Mouse (Mus musculus): Measurements from ENCODE around the gene Rundc3b. TPM values are rescaled to one million over a fixed set of nuclear protein-coding genes. Genes with fewer than 3 reads are reported as not detected.

Rundc3b gene
- total and polyA plus RNA-seq, 3 experiments, result 0.08 to 0.31 (median 0.23) TPM

DNA sequence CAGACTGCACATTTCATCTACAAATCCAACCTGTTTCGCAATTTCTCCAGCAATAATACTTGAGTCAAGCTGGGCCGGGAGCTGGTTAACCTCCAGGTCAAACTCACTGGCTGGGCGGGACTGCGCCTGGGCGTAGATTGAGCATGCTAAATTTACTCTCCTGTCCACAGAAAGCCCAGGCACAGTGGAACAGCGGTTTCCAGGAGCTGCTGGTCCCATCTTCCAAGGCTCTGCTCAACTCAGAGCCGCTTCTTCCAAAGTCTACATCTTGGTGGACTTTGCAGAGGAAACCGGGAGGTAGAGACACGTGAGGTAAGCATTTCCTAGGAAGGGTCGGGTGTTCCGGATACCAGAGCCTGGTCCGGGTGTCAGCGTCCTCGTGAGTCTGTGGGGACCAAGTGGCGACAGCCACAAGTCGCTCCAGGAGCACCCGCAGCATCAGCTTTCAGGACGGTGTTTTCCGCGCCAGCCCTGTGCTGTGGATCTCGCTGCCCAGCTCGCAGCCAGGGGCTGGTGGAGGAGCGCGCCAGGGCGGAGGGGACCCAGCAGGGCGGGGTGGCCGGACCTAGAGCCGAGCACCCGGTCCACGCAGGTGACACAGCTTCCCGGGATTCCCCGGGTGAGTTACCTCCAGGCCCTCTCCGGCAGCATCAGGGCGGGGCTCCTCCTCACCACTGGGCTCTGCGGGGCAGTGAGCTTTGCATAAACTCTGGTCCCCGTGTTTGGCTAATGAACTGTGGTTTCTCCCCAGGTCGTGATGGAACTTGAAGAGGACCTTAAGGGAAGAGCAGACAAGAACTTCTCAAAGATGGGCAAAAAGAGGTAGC lies 37.4 kb upstream of the Rundc3b start, which contains the start of gene Abcb1a:
TSS of gene Abcb1a (plus strand) at position 167 of the 827 bp plus-strand sequence.
- intact Hi-C loops (cut with DNase I), result no loop called here
- peak; percentile 45 for DNase-seq
- TF ChIP-seq CTCF (IDR thresholded peaks at IDR 0.05) (no peak), POLR2A (IDR thresholded peaks at IDR 0.05; ENCODE audit: insufficient read depth, low read depth, low read length) (no peak), EP300 (IDR thresholded peaks at IDR 0.05; ENCODE audit: insufficient read depth, low read depth, low read length) (no peak)
- H3K4me1 ChIP-seq (ENCODE audit: control insufficient read depth, insufficient read depth, low read length), result no peaks in the 10 kb centered on the region; the same call in 1 of the 2 replicates
- 0 out of 2 replicates have a peak, but pooled peaks cover 2% of the 10 kb centered on the region for H3K36me3 ChIP-seq (ENCODE audit: control insufficient read depth, insufficient read depth, low read length)
- WGBS, result 4% methylated on average over 37 of the region's 37 CpGs
- H3K27ac ChIP-seq, result no peak within 1 kb of the TSS
- H3K9ac ChIP-seq (ENCODE audit: low read depth, low read length), result peak within 1 kb of the TSS; percentile 43; the same call in 1 of the 2 replicates
- no peaks in the 10 kb centered on the region for H3K79me2 ChIP-seq (replicated peaks; ENCODE audit: control insufficient read depth, insufficient read depth, low read length)
- H3K27me3 ChIP-seq (ENCODE audit: control insufficient read depth, insufficient read depth, low read length), result no peaks in the 10 kb centered on the region
- peak within 1 kb of the TSS; percentile 42 for H3K4me3 ChIP-seq

DNA sequence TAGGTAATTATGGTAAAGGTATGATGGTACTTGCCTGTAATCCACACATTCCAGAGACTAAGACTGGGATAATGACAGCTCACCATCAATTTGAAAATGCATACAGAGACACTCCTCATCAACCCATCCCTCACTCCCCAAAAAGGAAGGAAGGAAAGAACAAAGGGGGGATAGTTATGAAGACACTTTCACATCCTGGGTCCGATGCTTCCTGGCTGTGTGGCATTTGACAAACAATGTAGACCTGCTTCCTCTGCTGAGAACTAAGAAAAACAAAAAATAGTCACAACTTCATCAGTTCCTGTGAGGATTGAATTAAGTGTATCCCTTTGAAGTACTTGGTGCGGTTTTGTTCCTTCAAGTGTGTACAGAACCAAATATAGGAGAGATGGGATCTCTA lies 29.3 kb upstream of the Rundc3b start:
- H3K4me3 ChIP-seq, result no peak overlapping the region

DNA sequence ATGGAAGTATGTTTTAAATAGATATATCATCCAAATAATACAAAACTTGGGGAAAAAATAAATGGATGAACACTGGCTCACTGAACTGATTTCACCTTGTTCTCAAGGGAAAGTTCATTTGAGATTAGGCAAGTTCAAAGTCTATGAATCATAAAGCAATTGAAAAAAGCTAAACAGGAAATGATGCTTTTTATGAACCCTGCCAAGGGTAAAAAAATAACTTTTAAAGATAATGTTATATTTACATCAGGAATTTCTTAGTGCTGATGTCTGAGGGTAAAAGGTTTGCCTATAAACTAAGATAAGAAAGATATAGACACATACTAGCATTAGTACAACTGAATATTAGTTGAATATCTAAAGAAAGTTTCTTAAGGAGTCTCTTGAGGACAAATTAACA lies 26.0 kb upstream of the Rundc3b start:
- no peaks in the 10 kb centered on the region for H3K27me3 ChIP-seq (ENCODE audit: control insufficient read depth, insufficient read depth, low read length)
- TF ChIP-seq EP300 (IDR thresholded peaks at IDR 0.05; ENCODE audit: insufficient read depth, low read depth, low read length), result no peak
- TF ChIP-seq CTCF (IDR thresholded peaks at IDR 0.05), result no peak
- TF ChIP-seq POLR2A (IDR thresholded peaks at IDR 0.05; ENCODE audit: insufficient read depth, low read depth, low read length), result no peak
- H3K79me2 ChIP-seq (replicated peaks; ENCODE audit: control insufficient read depth, insufficient read depth, low read length), result no peaks in the 10 kb centered on the region
- no peaks in the 10 kb centered on the region for H3K4me1 ChIP-seq (ENCODE audit: control insufficient read depth, insufficient read depth, low read length)
- H3K27ac ChIP-seq, result no peak overlapping the region
- intact Hi-C loops (cut with DNase I), result no loop called here
- DNase-seq, result no peak
- H3K4me3 ChIP-seq, result no peak overlapping the region
- no peak overlapping the region for H3K9ac ChIP-seq (ENCODE audit: low read depth, low read length)
- H3K36me3 ChIP-seq (ENCODE audit: control insufficient read depth, insufficient read depth, low read length), result no peaks in the 10 kb centered on the region

More for the DNA sequence above, 29.3 kb upstream of the Rundc3b start:
- WGBS, result 55% methylated on average over 2 of the region's 2 CpGs
- intact Hi-C loops (cut with DNase I), result no loop called here
- no peak for DNase-seq
- H3K27me3 ChIP-seq (ENCODE audit: control insufficient read depth, insufficient read depth, low read length), result no peaks in the 10 kb centered on the region
- H3K4me1 ChIP-seq (ENCODE audit: control insufficient read depth, insufficient read depth, low read length), result no peaks in the 10 kb centered on the region
- H3K9ac ChIP-seq (ENCODE audit: low read depth, low read length), result no peak overlapping the region
- H3K27ac ChIP-seq, result no peak overlapping the region
- H3K79me2 ChIP-seq (replicated peaks; ENCODE audit: control insufficient read depth, insufficient read depth, low read length), result no peaks in the 10 kb centered on the region
- no peaks in the 10 kb centered on the region for H3K36me3 ChIP-seq (ENCODE audit: control insufficient read depth, insufficient read depth, low read length)
- TF ChIP-seq CTCF (IDR thresholded peaks at IDR 0.05), result no peak
- no peak for TF ChIP-seq POLR2A (IDR thresholded peaks at IDR 0.05; ENCODE audit: insufficient read depth, low read depth, low read length)
- no peak for TF ChIP-seq EP300 (IDR thresholded peaks at IDR 0.05; ENCODE audit: insufficient read depth, low read depth, low read length)

DNA sequence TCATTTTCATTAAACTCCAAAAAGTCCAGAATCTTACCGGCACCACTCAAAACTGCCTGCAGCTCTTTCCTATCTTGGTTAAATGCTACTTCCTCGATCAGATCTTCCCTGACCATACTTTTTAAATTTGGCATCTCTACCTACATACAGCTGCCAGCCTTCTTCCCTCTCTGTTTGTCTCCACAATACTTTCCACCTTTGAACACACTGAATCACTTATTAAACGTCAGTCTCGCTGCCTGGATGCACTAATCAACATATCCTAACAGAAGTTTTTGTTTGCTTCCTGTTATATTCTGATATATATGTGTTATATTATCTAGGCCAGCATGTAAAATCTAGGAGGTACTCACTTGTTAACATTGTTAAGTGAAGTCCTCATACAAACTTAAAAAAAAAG lies 25.5 kb upstream of the Rundc3b start:
- H3K27me3 ChIP-seq (ENCODE audit: control insufficient read depth, insufficient read depth, low read length), result no peaks in the 10 kb centered on the region
- H3K4me1 ChIP-seq (ENCODE audit: control insufficient read depth, insufficient read depth, low read length), result no peaks in the 10 kb centered on the region
- intact Hi-C loops (cut with DNase I), result no loop called here
- no peak overlapping the region for H3K9ac ChIP-seq (ENCODE audit: low read depth, low read length)
- TF ChIP-seq CTCF (IDR thresholded peaks at IDR 0.05) (no peak), EP300 (IDR thresholded peaks at IDR 0.05; ENCODE audit: insufficient read depth, low read depth, low read length) (no peak), POLR2A (IDR thresholded peaks at IDR 0.05; ENCODE audit: insufficient read depth, low read depth, low read length) (no peak)
- no peak overlapping the region for H3K27ac ChIP-seq
- H3K36me3 ChIP-seq (ENCODE audit: control insufficient read depth, insufficient read depth, low read length), result no peaks in the 10 kb centered on the region
- WGBS, result 61% methylated on average over 4 of the region's 4 CpGs
- no peak for DNase-seq
- no peak overlapping the region for H3K4me3 ChIP-seq
- H3K79me2 ChIP-seq (replicated peaks; ENCODE audit: control insufficient read depth, insufficient read depth, low read length), result no peaks in the 10 kb centered on the region

DNA sequence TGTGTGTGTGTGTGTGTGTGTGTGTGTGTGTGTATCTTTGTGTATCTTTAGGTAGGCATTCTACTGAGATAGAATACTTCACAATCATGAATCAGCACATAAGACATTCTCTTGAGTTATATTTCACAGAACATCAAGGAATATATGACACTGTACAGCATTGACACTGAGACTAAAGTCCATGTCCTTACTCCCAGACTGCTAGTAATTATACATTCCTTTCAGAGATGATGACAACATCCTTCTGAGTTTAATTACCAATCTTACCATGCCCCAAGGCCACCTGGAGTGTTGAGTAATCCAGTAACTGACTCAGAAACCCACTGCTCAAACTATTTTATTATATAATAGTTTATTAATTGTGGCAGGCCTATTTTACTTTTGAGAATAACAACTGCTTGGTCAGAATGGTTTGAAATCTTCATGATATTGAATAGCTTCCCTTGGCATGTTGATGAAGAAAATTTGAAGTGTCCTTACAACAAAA lies 11.8 kb upstream of the Rundc3b start:
- H3K79me2 ChIP-seq (replicated peaks; ENCODE audit: control insufficient read depth, insufficient read depth, low read length), result no peaks in the 10 kb centered on the region
- H3K27ac ChIP-seq, result no peak overlapping the region
- no peaks in the 10 kb centered on the region for H3K4me1 ChIP-seq (ENCODE audit: control insufficient read depth, insufficient read depth, low read length)
- intact Hi-C loops (cut with DNase I), result no loop called here
- H3K27me3 ChIP-seq (ENCODE audit: control insufficient read depth, insufficient read depth, low read length), result no peaks in the 10 kb centered on the region
- no peak overlapping the region for H3K4me3 ChIP-seq
- H3K36me3 ChIP-seq (ENCODE audit: control insufficient read depth, insufficient read depth, low read length), result no peaks in the 10 kb centered on the region
- no peak for DNase-seq
- H3K9ac ChIP-seq (ENCODE audit: low read depth, low read length), result no peak overlapping the region
- no peak for TF ChIP-seq EP300 (IDR thresholded peaks at IDR 0.05; ENCODE audit: insufficient read depth, low read depth, low read length)
- no peak for TF ChIP-seq POLR2A (IDR thresholded peaks at IDR 0.05; ENCODE audit: insufficient read depth, low read depth, low read length)
- TF ChIP-seq CTCF (IDR thresholded peaks at IDR 0.05), result no peak

DNA sequence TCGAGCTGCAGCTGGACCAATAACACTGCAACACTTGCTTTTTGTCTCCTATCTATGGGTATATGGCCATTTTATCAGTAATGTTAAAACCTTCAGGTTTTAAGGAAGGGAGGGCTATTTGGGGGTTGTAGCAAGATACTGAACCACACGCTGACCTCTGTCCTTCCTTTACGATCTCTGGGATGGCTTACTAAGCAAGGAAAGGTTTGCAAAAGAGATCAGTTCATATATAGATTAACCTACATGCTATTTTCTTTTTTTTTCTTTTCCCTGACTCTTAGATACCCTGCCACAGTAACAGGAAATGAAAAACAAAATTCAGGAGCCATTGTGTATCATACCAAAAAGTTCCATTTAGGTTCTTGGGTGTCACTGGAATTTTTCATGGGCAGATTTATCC lies 10.1 kb upstream of the Rundc3b start:
- intact Hi-C loops (cut with DNase I), result no loop called here
- 62% methylated on average over 3 of the region's 3 CpGs for WGBS
- no peak for TF ChIP-seq POLR2A (IDR thresholded peaks at IDR 0.05; ENCODE audit: insufficient read depth, low read depth, low read length)
- no peak for TF ChIP-seq EP300 (IDR thresholded peaks at IDR 0.05; ENCODE audit: insufficient read depth, low read depth, low read length)
- TF ChIP-seq CTCF (IDR thresholded peaks at IDR 0.05), result no peak
- Histone ChIP-seq H3K79me2 (replicated peaks; ENCODE audit: control insufficient read depth, insufficient read depth, low read length) (no peaks in the 10 kb centered on the region), H3K27ac (no peak overlapping the region), H3K36me3 (ENCODE audit: control insufficient read depth, insufficient read depth, low read length) (no peaks in the 10 kb centered on the region), H3K4me3 (no peak overlapping the region), H3K4me1 (ENCODE audit: control insufficient read depth, insufficient read depth, low read length) (no peaks in the 10 kb centered on the region), H3K9ac (ENCODE audit: low read depth, low read length) (no peak overlapping the region), H3K27me3 (ENCODE audit: control insufficient read depth, insufficient read depth, low read length) (no peaks in the 10 kb centered on the region)
- DNase-seq, result no peak

Data from heart, adult 2 months (tissue).